Mouse (Mus musculus): ENCODE measurements around the gene Foxn3. TPM values are rescaled to one million over a fixed set of nuclear protein-coding genes. Genes with fewer than 3 reads are reported as not detected.
A peak's percentile ranks its signal among the peaks of the same experiment; 100 is the strongest.

The Foxn3 gene
- polyA plus RNA-seq, 1 experiment from 2014 or later = 66.4 TPM

- 92% methylated on average over 1 of the region's 1 CpGs for WGBS
- H3K4me1 ChIP-seq (ENCODE audit: control insufficient read depth, insufficient read depth, low read length) = 0 out of 2 replicates have a peak, but pooled peaks cover 6% of the 10 kb centered on the region
- H3K4me3 ChIP-seq (ENCODE audit: low read depth, low read length) = no peak overlapping the region
- no peaks in the 10 kb centered on the region for H3K9me3 ChIP-seq (replicated peaks; ENCODE audit: control insufficient read depth, low read length, poor library complexity, severe bottlenecking)
- H3K36me3 ChIP-seq (ENCODE audit: control insufficient read depth, insufficient read depth, low read length) = no peaks in the 10 kb centered on the region
- H3K27me3 ChIP-seq (ENCODE audit: control insufficient read depth, insufficient read depth, low read depth, low read length) = no peaks in the 10 kb centered on the region
- no peak overlapping the region for H3K4me2 ChIP-seq (ENCODE audit: low read length)
- H3K9ac ChIP-seq (ENCODE audit: low read depth, low read length) = no peak overlapping the region
- no peak for ATAC-seq
- H3K27ac ChIP-seq (ENCODE audit: low read length) = no peak overlapping the region
These were observed 288.8 kb downstream of the Foxn3 start for GRCm38 (mm10) chr12:99274589-99274988.

GRCm38 (mm10) chr12:99269396-99269795 is 294.0 kb downstream of the Foxn3 start:
- Histone ChIP-seq H3K4me2 (ENCODE audit: low read length) (no peak overlapping the region), H3K4me1 (ENCODE audit: control insufficient read depth, insufficient read depth, low read length) (peaks cover 12% of the 10 kb centered on the region; the same call in 1 of the 2 replicates), H3K36me3 (ENCODE audit: control insufficient read depth, insufficient read depth, low read length) (no peaks in the 10 kb centered on the region), H3K27ac (ENCODE audit: low read length) (0 out of 2 replicates have a peak overlapping the region, but pooled peaks have one; percentile 31), H3K9ac (ENCODE audit: low read depth, low read length) (no peak overlapping the region), H3K27me3 (ENCODE audit: control insufficient read depth, insufficient read depth, low read depth, low read length) (no peaks in the 10 kb centered on the region), H3K9me3 (replicated peaks; ENCODE audit: control insufficient read depth, low read length, poor library complexity, severe bottlenecking) (no peaks in the 10 kb centered on the region), H3K4me3 (ENCODE audit: low read depth, low read length) (no peak overlapping the region)
- ATAC-seq = no peak
- WGBS = 55% methylated on average over 8 of the region's 8 CpGs

- Histone ChIP-seq H3K27me3 (ENCODE audit: control insufficient read depth, insufficient read depth, low read depth, low read length) (no peaks in the 10 kb centered on the region), H3K4me2 (ENCODE audit: low read length) (no peak overlapping the region), H3K27ac (ENCODE audit: low read length) (no peak overlapping the region), H3K4me3 (ENCODE audit: low read depth, low read length) (no peak overlapping the region), H3K9ac (ENCODE audit: low read depth, low read length) (no peak overlapping the region), H3K4me1 (ENCODE audit: control insufficient read depth, insufficient read depth, low read length) (peaks cover 17% of the 10 kb centered on the region; the same call in 1 of the 2 replicates), H3K9me3 (replicated peaks; ENCODE audit: control insufficient read depth, low read length, poor library complexity, severe bottlenecking) (no peaks in the 10 kb centered on the region), H3K36me3 (ENCODE audit: control insufficient read depth, insufficient read depth, low read length) (no peaks in the 10 kb centered on the region)
- WGBS = 38% methylated on average over 11 of the region's 11 CpGs
- ATAC-seq = no peak
These were observed 294.4 kb downstream of the Foxn3 start for GRCm38 (mm10) chr12:99268954-99269353.

GRCm38 (mm10) chr12:99267732-99268131 is 295.6 kb downstream of the Foxn3 start:
- Histone ChIP-seq H3K9me3 (replicated peaks; ENCODE audit: control insufficient read depth, low read length, poor library complexity, severe bottlenecking) (no peaks in the 10 kb centered on the region), H3K4me2 (ENCODE audit: low read length) (no peak overlapping the region), H3K27me3 (ENCODE audit: control insufficient read depth, insufficient read depth, low read depth, low read length) (no peaks in the 10 kb centered on the region), H3K27ac (ENCODE audit: low read length) (no peak overlapping the region), H3K36me3 (ENCODE audit: control insufficient read depth, insufficient read depth, low read length) (no peaks in the 10 kb centered on the region), H3K9ac (ENCODE audit: low read depth, low read length) (no peak overlapping the region), H3K4me3 (ENCODE audit: low read depth, low read length) (no peak overlapping the region), H3K4me1 (ENCODE audit: control insufficient read depth, insufficient read depth, low read length) (peaks cover 25% of the 10 kb centered on the region)
- ATAC-seq = no peak
- WGBS = 79% methylated on average over 11 of the region's 11 CpGs

GRCm38 (mm10) chr12:99266434-99266833 is 296.9 kb downstream of the Foxn3 start:
- no peak overlapping the region for H3K4me2 ChIP-seq (ENCODE audit: low read length)
- no peak overlapping the region for H3K27ac ChIP-seq (ENCODE audit: low read length)
- H3K27me3 ChIP-seq (ENCODE audit: control insufficient read depth, insufficient read depth, low read depth, low read length) = no peaks in the 10 kb centered on the region
- H3K9ac ChIP-seq (ENCODE audit: low read depth, low read length) = no peak overlapping the region
- H3K36me3 ChIP-seq (ENCODE audit: control insufficient read depth, insufficient read depth, low read length) = no peaks in the 10 kb centered on the region
- no peak for ATAC-seq
- H3K9me3 ChIP-seq (replicated peaks; ENCODE audit: control insufficient read depth, low read length, poor library complexity, severe bottlenecking) = no peaks in the 10 kb centered on the region
- peaks cover 28% of the 10 kb centered on the region for H3K4me1 ChIP-seq (ENCODE audit: control insufficient read depth, insufficient read depth, low read length)
- 69% methylated on average over 7 of the region's 7 CpGs for WGBS
- no peak overlapping the region for H3K4me3 ChIP-seq (ENCODE audit: low read depth, low read length)

- no peak overlapping the region for H3K4me3 ChIP-seq (ENCODE audit: low read depth, low read length)
- H3K9me3 ChIP-seq (replicated peaks; ENCODE audit: control insufficient read depth, low read length, poor library complexity, severe bottlenecking) = no peaks in the 10 kb centered on the region
- H3K9ac ChIP-seq (ENCODE audit: low read depth, low read length) = no peak overlapping the region
- H3K4me2 ChIP-seq (ENCODE audit: low read length) = no peak overlapping the region
- H3K27me3 ChIP-seq (ENCODE audit: control insufficient read depth, insufficient read depth, low read depth, low read length) = no peaks in the 10 kb centered on the region
- 92% methylated on average over 6 of the region's 6 CpGs for WGBS
- peaks cover 28% of the 10 kb centered on the region for H3K4me1 ChIP-seq (ENCODE audit: control insufficient read depth, insufficient read depth, low read length)
- ATAC-seq = no peak
- H3K27ac ChIP-seq (ENCODE audit: low read length) = no peak overlapping the region
- H3K36me3 ChIP-seq (ENCODE audit: control insufficient read depth, insufficient read depth, low read length) = no peaks in the 10 kb centered on the region
These were observed 297.6 kb downstream of the Foxn3 start for GRCm38 (mm10) chr12:99265777-99266176.

- Histone ChIP-seq H3K27ac (ENCODE audit: low read length) (no peak overlapping the region), H3K4me2 (ENCODE audit: low read length) (no peak overlapping the region), H3K9ac (ENCODE audit: low read depth, low read length) (no peak overlapping the region), H3K4me1 (ENCODE audit: control insufficient read depth, insufficient read depth, low read length) (peaks cover 26% of the 10 kb centered on the region), H3K27me3 (ENCODE audit: control insufficient read depth, insufficient read depth, low read depth, low read length) (no peaks in the 10 kb centered on the region), H3K9me3 (replicated peaks; ENCODE audit: control insufficient read depth, low read length, poor library complexity, severe bottlenecking) (no peaks in the 10 kb centered on the region), H3K4me3 (ENCODE audit: low read depth, low read length) (no peak overlapping the region), H3K36me3 (ENCODE audit: control insufficient read depth, insufficient read depth, low read length) (no peaks in the 10 kb centered on the region)
- WGBS = 62% methylated on average over 7 of the region's 7 CpGs
- no peak for ATAC-seq
These were observed 299.0 kb downstream of the Foxn3 start for GRCm38 (mm10) chr12:99264386-99264785.

GRCm38 (mm10) chr12:99263592-99264335 is 299.6 kb downstream of the Foxn3 start:
- no peaks in the 10 kb centered on the region for H3K9me3 ChIP-seq (replicated peaks; ENCODE audit: control insufficient read depth, low read length, poor library complexity, severe bottlenecking)
- H3K4me3 ChIP-seq (ENCODE audit: low read depth, low read length) = no peak overlapping the region
- ATAC-seq = no peak
- H3K36me3 ChIP-seq (ENCODE audit: control insufficient read depth, insufficient read depth, low read length) = no peaks in the 10 kb centered on the region
- 64% methylated on average over 12 of the region's 12 CpGs for WGBS
- 0 out of 2 replicates have a peak overlapping the region, but pooled peaks have one; percentile 11 for H3K27ac ChIP-seq (ENCODE audit: low read length)
- peaks cover 24% of the 10 kb centered on the region for H3K4me1 ChIP-seq (ENCODE audit: control insufficient read depth, insufficient read depth, low read length)
- H3K9ac ChIP-seq (ENCODE audit: low read depth, low read length) = no peak overlapping the region
- no peak overlapping the region for H3K4me2 ChIP-seq (ENCODE audit: low read length)
- H3K27me3 ChIP-seq (ENCODE audit: control insufficient read depth, insufficient read depth, low read depth, low read length) = no peaks in the 10 kb centered on the region

- Histone ChIP-seq H3K4me1 (ENCODE audit: control insufficient read depth, insufficient read depth, low read length) (peaks cover 26% of the 10 kb centered on the region), H3K27ac (ENCODE audit: low read length) (no peak overlapping the region), H3K9me3 (replicated peaks; ENCODE audit: control insufficient read depth, low read length, poor library complexity, severe bottlenecking) (no peaks in the 10 kb centered on the region), H3K36me3 (ENCODE audit: control insufficient read depth, insufficient read depth, low read length) (no peaks in the 10 kb centered on the region), H3K4me2 (ENCODE audit: low read length) (no peak overlapping the region), H3K9ac (ENCODE audit: low read depth, low read length) (no peak overlapping the region), H3K4me3 (ENCODE audit: low read depth, low read length) (no peak overlapping the region), H3K27me3 (ENCODE audit: control insufficient read depth, insufficient read depth, low read depth, low read length) (no peaks in the 10 kb centered on the region)
- 73% methylated on average over 1 of the region's 1 CpGs for WGBS
- no peak for ATAC-seq
These were observed 300.5 kb downstream of the Foxn3 start for GRCm38 (mm10) chr12:99262840-99263239.

All from midbrain, embryonic 16.5 days (tissue).